Mouse (Mus musculus) bone marrow macrophage, adult 2 months (primary cell): ENCODE data around the gene Mgme1.

ENCODE experiments used
- CTCF ChIP-seq: IDR thresholded peaks from 2 replicates; pipeline ENCODE4 v1.5.1; 2012; ENCODE audit warnings: low read depth, mild to moderate bottlenecking, low read length, moderate library complexity
- POLR2A ChIP-seq: IDR thresholded peaks from 2 replicates; pipeline ENCODE4 v1.6.1; 2012; ENCODE audit warnings: mild to moderate bottlenecking, low read depth, low read length, borderline replicate concordance

DNA sequence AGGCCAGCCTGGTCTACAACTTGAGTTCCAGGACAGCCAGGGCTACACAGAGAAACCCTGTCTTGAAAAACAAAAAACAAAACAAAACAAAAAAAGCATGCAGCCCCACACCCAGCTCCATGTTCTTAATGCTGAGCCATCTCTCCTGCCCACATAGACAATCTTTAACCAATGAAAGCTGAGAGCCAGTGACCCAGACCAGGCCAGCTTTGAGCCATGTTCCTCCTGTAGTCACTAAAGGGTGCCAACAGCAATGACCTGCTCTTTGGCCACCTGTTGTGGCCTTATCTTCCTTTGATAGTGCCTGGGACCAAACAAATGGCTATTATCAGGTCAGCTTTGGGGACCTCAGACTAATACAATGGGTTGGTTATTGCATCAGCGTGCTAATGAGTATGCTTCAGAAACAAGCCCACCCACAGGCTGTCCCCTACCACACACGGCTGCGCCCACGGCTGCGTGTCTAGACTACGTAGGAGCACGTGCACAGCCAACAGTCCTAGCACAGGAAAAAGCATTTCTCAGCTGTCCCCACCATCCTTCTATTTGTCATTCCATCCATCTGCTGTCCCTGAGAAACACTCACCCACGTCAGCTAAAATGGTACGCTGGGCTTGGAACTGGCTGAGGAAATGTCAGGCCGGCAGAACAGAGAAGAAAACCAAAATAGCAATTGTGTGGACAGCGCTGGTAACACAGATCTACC is 21.3 kb downstream of the Mgme1 start:
- TF ChIP-seq POLR2A: no peak
- TF ChIP-seq CTCF: no peak
